Mouse (Mus musculus): Measurements from ENCODE around the gene Zfp740.

- TF ChIP-seq CTCF (conservative IDR thresholded peaks at IDR 0.05 in 1 of 2, IDR thresholded peaks at IDR 0.05 in 1 of 2; ENCODE audit: low read depth in 2 of 2, low read length in 2 of 2) (no peak), ZNF384 (IDR thresholded peaks at IDR 0.05; ENCODE audit: low read depth, low read length) (no peak), MYC (IDR thresholded peaks at IDR 0.05; ENCODE audit: low read depth, low read length) (no peak), EP300 (IDR thresholded peaks at IDR 0.05; ENCODE audit: low read length) (no peak), RCOR1 (conservative IDR thresholded peaks at IDR 0.05; ENCODE audit: low read depth, low read length) (no peak), MEF2A (IDR thresholded peaks at IDR 0.05; ENCODE audit: borderline replicate concordance, low read depth, low read length) (no peak), GABPA (IDR thresholded peaks at IDR 0.05; ENCODE audit: insufficient replicate concordance, low read depth, low read length) (no peak), POLR2A (IDR thresholded peaks at IDR 0.05; ENCODE audit: low read depth, low read length) (no peak), ZMIZ1 (IDR thresholded peaks at IDR 0.05; ENCODE audit: low read depth, low read length) (no peak), NRF1 (IDR thresholded peaks at IDR 0.05; ENCODE audit: low read depth, low read length) (no peak), MXI1 (IDR thresholded peaks at IDR 0.05; ENCODE audit: low read depth, low read length) (no peak)
Measured at GRCm38 (mm10) chr15:102191699-102192098, 11.3 kb upstream of the Zfp740 start.

Data from CH12.LX (cell line).